Mouse (Mus musculus) kidney, postnatal 0 days (tissue): ENCODE results near the gene Cyp2d22. TPM values are rescaled to one million over a fixed set of nuclear protein-coding genes. Genes with fewer than 3 reads are reported as not detected.

ENCODE experiments used
- ATAC-seq: fragments of 200-750 bp; cut with Nextera tagmentation; replicated peaks from 2 replicates; pipeline ENCODE4 v1.8.0; 2017; ENCODE audit warnings: low read depth, moderate number of reproducible peaks, moderate TSS enrichment, moderate library complexity; ENCODE audit not compliant: low FRiP score
- DNase-seq: peaks from one replicate; pipeline ENCODE4 v3.0.0-alpha.2; 2016; ENCODE audit warnings: low spot score
- H3K27ac ChIP-seq: fragments of 300-500 bp; sonication (generic); 2 replicates; pipeline ENCODE4 v1.5.1; 2014; ENCODE audit warnings: mild to moderate bottlenecking
- H3K27me3 ChIP-seq: fragments of 300-500 bp; sonication (generic); 2 replicates; pipeline ENCODE4 v1.6.1; 2014; ENCODE audit warnings: low read length, mixed read lengths; ENCODE audit not compliant: insufficient read depth
- H3K36me3 ChIP-seq: fragments of 300-500 bp; sonication (generic); 2 replicates; pipeline ENCODE4 v1.6.1; 2014; ENCODE audit warnings: low read length, mixed read lengths; ENCODE audit not compliant: insufficient read depth
- H3K4me1 ChIP-seq: fragments of 300-500 bp; sonication (generic); replicated peaks from 2 replicates; pipeline ENCODE4 v1.6.1; 2014; ENCODE audit warnings: antibody characterized with exemption, low read length, mixed read lengths; ENCODE audit not compliant: insufficient read depth
- H3K4me2 ChIP-seq: fragments of 300-500 bp; sonication (generic); 2 replicates; pipeline ENCODE4 v1.6.1; 2014; ENCODE audit warnings: mild to moderate bottlenecking, low read length, moderate library complexity, mixed read lengths
- H3K4me3 ChIP-seq: fragments of 300-500 bp; sonication (generic); replicated peaks from 2 replicates; pipeline ENCODE4 v1.5.1; 2014; ENCODE audit warnings: low read depth, low read length
- H3K9ac ChIP-seq: fragments of 300-500 bp; sonication (generic); 2 replicates; pipeline ENCODE4 v1.6.1; 2014; ENCODE audit warnings: low read depth, low read length
- H3K9me3 ChIP-seq: fragments of 300-500 bp; sonication (generic); replicated peaks from 2 replicates; pipeline ENCODE4 v1.6.1; 2016; ENCODE audit warnings: low read length, inconsistent platforms, mixed read lengths
- CTCF ChIP-seq: IDR thresholded peaks from 2 replicates; pipeline ENCODE4 v1.5.1; 2016; ENCODE audit warnings: antibody characterized with exemption, low read depth, mild to moderate bottlenecking, moderate library complexity
- WGBS: fragments of 180-500 bp; shearing (Covaris S2); extraction: QIAGEN DNeasy Blood & Tissue Kit; methylation state at CpG from one replicate; pipeline ENCODE4 v1.1.7; 2014; 5-methylcytosine and 5-hydroxymethylcytosine counted together
- microRNA-seq: library from miRNA; unstranded; fragments of <30 nt; microRNA quantifications from one replicate; pipeline ENCODE4, GENCODE M21; 2016
- polyA plus RNA-seq: library from polyadenylated mRNA; unstranded; fragments of >200 nt; fragmentation: Nextera tagmentation; extraction: Ambion mirVana; gene quantifications from 2 replicates; pipeline ENCODE4 v1.2.1, GENCODE M21; 2015

The Cyp2d22 gene
- polyA plus RNA-seq, 1 experiment from 2014 or later: 16.7 TPM

- no peak for TF ChIP-seq CTCF
- DNase-seq: no peak
- H3K4me1 ChIP-seq: no peaks in the 10 kb centered on the region
- 62% methylated on average over 2 of the region's 2 CpGs for WGBS
- H3K9ac ChIP-seq: no peak overlapping the region
- no peak overlapping the region for H3K27ac ChIP-seq
- no peaks in the 10 kb centered on the region for H3K9me3 ChIP-seq
- no peaks in the 10 kb centered on the region for H3K27me3 ChIP-seq
- ATAC-seq: no peak
- H3K4me2 ChIP-seq: no peak overlapping the region
- no peak overlapping the region for H3K4me3 ChIP-seq
- H3K36me3 ChIP-seq: no peaks in the 10 kb centered on the region
Measured at GRCm38 (mm10) chr15:82325382-82325781, 54.7 kb downstream of the Cyp2d22 start.

GRCm38 (mm10) chr15:82322195-82322594, 57.9 kb downstream of the Cyp2d22 start:
- no peak overlapping the region for H3K9ac ChIP-seq

More at GRCm38 (mm10) chr15:82322195-82322594, 57.9 kb downstream of the Cyp2d22 start:
- 68% methylated on average over 8 of the region's 8 CpGs for WGBS
- no peak for TF ChIP-seq CTCF
- DNase-seq (no peak), ATAC-seq (no peak)
- Histone ChIP-seq H3K9me3 (no peaks in the 10 kb centered on the region), H3K4me2 (no peak overlapping the region), H3K4me3 (no peak overlapping the region), H3K27me3 (no peaks in the 10 kb centered on the region), H3K27ac (no peak overlapping the region), H3K4me1 (no peaks in the 10 kb centered on the region), H3K36me3 (no peaks in the 10 kb centered on the region)

Small RNAs within 50 kb of the gene (microRNA-seq; reads per million reads assigned to microRNA genes)
- gene Gm25990 (not detected), gene Gm27331 (not detected), gene Mir7684 (not detected)

Other genes with a start within 250 kb of the Cyp2d22 start
- 89.0 and 98.5 TPM in 2 replicates for gene Srebf2, start 233.1 kb downstream of the Cyp2d22 start, polyA plus RNA-seq
- gene Shisa8, start 167.4 kb downstream of the Cyp2d22 start, polyA plus RNA-seq: 0.66 and 0.96 TPM in 2 replicates
- 0.09 TPM in 1 of 2 replicates, not detected in the other for gene Tnfrsf13c, start 155.9 kb downstream of the Cyp2d22 start, polyA plus RNA-seq
- gene Cenpm, start 135.5 kb downstream of the Cyp2d22 start, polyA plus RNA-seq: 45.0 and 46.4 TPM in 2 replicates
- gene 1500009C09Rik, start 127.9 kb downstream of the Cyp2d22 start, polyA plus RNA-seq: not detected in 2 replicates
- 4.2 and 4.8 TPM in 2 replicates for gene Sept3, start 105.4 kb downstream of the Cyp2d22 start, polyA plus RNA-seq
- gene Wbp2nl, start 81.3 kb downstream of the Cyp2d22 start, polyA plus RNA-seq: 0.11 and 0.31 TPM in 2 replicates
- gene Naga, start 41.3 kb downstream of the Cyp2d22 start, polyA plus RNA-seq: 95.0 and 101 TPM in 2 replicates
- gene Pheta2, start 41.3 kb downstream of the Cyp2d22 start, polyA plus RNA-seq: 7.4 and 8.4 TPM in 2 replicates
- gene Smdt1, start 41.3 kb downstream of the Cyp2d22 start, polyA plus RNA-seq: 375 and 378 TPM in 2 replicates
- gene Ndufa6, start 25.9 kb downstream of the Cyp2d22 start, polyA plus RNA-seq: 793 and 923 TPM in 2 replicates
- gene Cyp2d11, start 13.8 kb upstream of the Cyp2d22 start, polyA plus RNA-seq: not detected in 2 replicates
- 0.12 TPM in 1 of 2 replicates, not detected in the other for gene Cyp2d10, start 26.9 kb upstream of the Cyp2d22 start, polyA plus RNA-seq
- 0.54 TPM in 1 of 2 replicates, not detected in the other for gene Cyp2d9, start 53.2 kb upstream of the Cyp2d22 start, polyA plus RNA-seq
- gene Cyp2d12, start 174.8 kb upstream of the Cyp2d22 start, polyA plus RNA-seq: 0.21 TPM in 1 of 2 replicates, not detected in the other
- 0.12 TPM in 1 of 2 replicates, not detected in the other for gene Cyp2d34, start 240.7 kb upstream of the Cyp2d22 start, polyA plus RNA-seq